Mouse (Mus musculus): ENCODE results near the gene C1qtnf12. TPM values are rescaled to one million over a fixed set of nuclear protein-coding genes. Genes with fewer than 3 reads are reported as not detected.

The C1qtnf12 gene
- polyA plus RNA-seq, 1 experiment from 2014 or later = 37.6 TPM

Other genes with a start within 250 kb of the C1qtnf12 start
- gene Tmem240, start 227.5 kb upstream of the C1qtnf12 start, polyA plus RNA-seq (2015; fragmentation: Nextera tagmentation; extraction: Ambion mirVana) = 0.46 and 0.47 TPM in 2 replicates
- 99.0 and 101 TPM in 2 replicates for gene Atad3a, start 201.2 kb upstream of the C1qtnf12 start, polyA plus RNA-seq (2015; fragmentation: Nextera tagmentation; extraction: Ambion mirVana)
- gene Vwa1, start 187.6 kb upstream of the C1qtnf12 start, polyA plus RNA-seq (2015; fragmentation: Nextera tagmentation; extraction: Ambion mirVana) = 34.0 and 34.4 TPM in 2 replicates
- gene Tmem88b, start 176.4 kb upstream of the C1qtnf12 start, polyA plus RNA-seq (2015; fragmentation: Nextera tagmentation; extraction: Ambion mirVana) = 0.35 and 0.43 TPM in 2 replicates
- 0.31 and 0.35 TPM in 2 replicates for gene Ankrd65, start 171.9 kb upstream of the C1qtnf12 start, polyA plus RNA-seq (2015; fragmentation: Nextera tagmentation; extraction: Ambion mirVana)
- gene Mrpl20, start 159.4 kb upstream of the C1qtnf12 start, polyA plus RNA-seq (2015; fragmentation: Nextera tagmentation; extraction: Ambion mirVana) = 191 and 199 TPM in 2 replicates
- 173 and 181 TPM in 2 replicates for gene Ccnl2, start 149.8 kb upstream of the C1qtnf12 start, polyA plus RNA-seq (2015; fragmentation: Nextera tagmentation; extraction: Ambion mirVana)
- gene Aurkaip1, start 131.0 kb upstream of the C1qtnf12 start, polyA plus RNA-seq (2015; fragmentation: Nextera tagmentation; extraction: Ambion mirVana) = 135 and 158 TPM in 2 replicates
- 126 and 152 TPM in 2 replicates for gene Mxra8, start 122.6 kb upstream of the C1qtnf12 start, polyA plus RNA-seq (2015; fragmentation: Nextera tagmentation; extraction: Ambion mirVana)
- gene Dvl1, start 114.9 kb upstream of the C1qtnf12 start, polyA plus RNA-seq (2015; fragmentation: Nextera tagmentation; extraction: Ambion mirVana) = 5.0 and 5.3 TPM in 2 replicates
- gene Tas1r3, start 99.0 kb upstream of the C1qtnf12 start, polyA plus RNA-seq (2015; fragmentation: Nextera tagmentation; extraction: Ambion mirVana) = 0.32 and 0.35 TPM in 2 replicates
- 19.4 and 23.0 TPM in 2 replicates for gene Cptp, start 92.9 kb upstream of the C1qtnf12 start, polyA plus RNA-seq (2015; fragmentation: Nextera tagmentation; extraction: Ambion mirVana)
- 61.2 and 63.9 TPM in 2 replicates for gene Ints11, start 92.8 kb upstream of the C1qtnf12 start, polyA plus RNA-seq (2015; fragmentation: Nextera tagmentation; extraction: Ambion mirVana)
- 51.2 and 54.1 TPM in 2 replicates for gene Pusl1, start 70.5 kb upstream of the C1qtnf12 start, polyA plus RNA-seq (2015; fragmentation: Nextera tagmentation; extraction: Ambion mirVana)
- gene Acap3, start 70.5 kb upstream of the C1qtnf12 start, polyA plus RNA-seq (2015; fragmentation: Nextera tagmentation; extraction: Ambion mirVana) = 18.0 and 24.0 TPM in 2 replicates
- gene Ube2j2, start 18.5 kb upstream of the C1qtnf12 start, polyA plus RNA-seq (2015; fragmentation: Nextera tagmentation; extraction: Ambion mirVana) = 71.6 and 74.5 TPM in 2 replicates
- gene B3galt6, start 30.3 kb downstream of the C1qtnf12 start, polyA plus RNA-seq (2015; fragmentation: Nextera tagmentation; extraction: Ambion mirVana) = 11.0 and 11.6 TPM in 2 replicates
- gene Sdf4, start 30.6 kb downstream of the C1qtnf12 start, polyA plus RNA-seq (2015; fragmentation: Nextera tagmentation; extraction: Ambion mirVana) = 165 and 166 TPM in 2 replicates
- 0.30 and 0.87 TPM in 2 replicates for gene Tnfrsf4, start 51.5 kb downstream of the C1qtnf12 start, polyA plus RNA-seq (2015; fragmentation: Nextera tagmentation; extraction: Ambion mirVana)
- 2.4 and 3.1 TPM in 2 replicates for gene Tnfrsf18, start 63.8 kb downstream of the C1qtnf12 start, polyA plus RNA-seq (2015; fragmentation: Nextera tagmentation; extraction: Ambion mirVana)
- gene Ttll10, start 97.1 kb downstream of the C1qtnf12 start, polyA plus RNA-seq (2015; fragmentation: Nextera tagmentation; extraction: Ambion mirVana) = 4.6 and 5.0 TPM in 2 replicates
- 26.8 and 32.3 TPM in 2 replicates for gene 9430015G10Rik, start 147.7 kb downstream of the C1qtnf12 start, polyA plus RNA-seq (2015; fragmentation: Nextera tagmentation; extraction: Ambion mirVana)
- 1.1 and 1.9 TPM in 2 replicates for gene Rnf223, start 168.2 kb downstream of the C1qtnf12 start, polyA plus RNA-seq (2015; fragmentation: Nextera tagmentation; extraction: Ambion mirVana)
- 62.8 and 63.6 TPM in 2 replicates for gene Agrn, start 235.2 kb downstream of the C1qtnf12 start, polyA plus RNA-seq (2015; fragmentation: Nextera tagmentation; extraction: Ambion mirVana)
- 1.4 and 2.3 TPM in 2 replicates for gene Isg15, start 238.5 kb downstream of the C1qtnf12 start, polyA plus RNA-seq (2015; fragmentation: Nextera tagmentation; extraction: Ambion mirVana)
- gene AW011738, start 241.0 kb downstream of the C1qtnf12 start, polyA plus RNA-seq (2015; fragmentation: Nextera tagmentation; extraction: Ambion mirVana) = 2.3 and 2.4 TPM in 2 replicates

All from stomach, embryonic 16.5 days (tissue).